Mouse (Mus musculus) spleen, adult 2 months (tissue): ENCODE results near the gene Memo1. TPM values are rescaled to one million over a fixed set of nuclear protein-coding genes. Genes with fewer than 3 reads are reported as not detected.
A peak's percentile ranks its signal among the peaks of the same experiment; 100 is the strongest.
"Not testable (repeated sequence)": the region's sequence is repeated elsewhere in the genome, so short reads cannot be mapped to it uniquely, and the experiment has no call there.

ENCODE experiments used
- DNase-seq, 2 experiments: peaks; one replicate each; pipeline versions ENCODE4 v3.0.0 to v3.0.0-alpha.2; 2012 to 2021; ENCODE audit warnings: low spot score in 2 of 2, low read depth in 1 of 2
- H3K27ac ChIP-seq: fragments of 200-500 bp; 2 replicates; pipeline ENCODE4 v1.5.1; 2012; ENCODE audit warnings: low read length, inconsistent platforms; ENCODE audit not compliant: insufficient read depth
- H3K27me3 ChIP-seq: fragments of 200-500 bp; 2 replicates; pipeline ENCODE4 v1.6.1; 2012; ENCODE audit warnings: mild to moderate bottlenecking, moderate library complexity, low read length, inconsistent platforms; ENCODE audit not compliant: control insufficient read depth, insufficient read depth
- H3K36me3 ChIP-seq: fragments of 200-500 bp; 2 replicates; pipeline ENCODE4 v1.6.1; 2012; ENCODE audit warnings: mild to moderate bottlenecking, low read length, inconsistent platforms; ENCODE audit not compliant: control insufficient read depth, insufficient read depth
- H3K4me1 ChIP-seq: fragments of 200-500 bp; 2 replicates; pipeline ENCODE4 v1.6.1; 2011; ENCODE audit warnings: inconsistent platforms; ENCODE audit not compliant: control insufficient read depth, insufficient read depth, insufficient read length
- H3K4me3 ChIP-seq: fragments of 200-500 bp; 2 replicates; pipeline ENCODE4 v1.5.1; 2011; ENCODE audit warnings: mild to moderate bottlenecking, inconsistent platforms; ENCODE audit not compliant: insufficient read depth, insufficient read length; ENCODE audit errors: extremely low read depth
- CTCF ChIP-seq: fragments of 200-500 bp; IDR thresholded peaks from 2 replicates; pipeline ENCODE4 v1.5.1; 2011; ENCODE audit warnings: mild to moderate bottlenecking, inconsistent platforms; ENCODE audit not compliant: insufficient read depth, insufficient read length, insufficient replicate concordance; ENCODE audit errors: extremely low read depth
- POLR2A ChIP-seq: fragments of 200-500 bp; IDR thresholded peaks from 2 replicates; pipeline ENCODE4 v1.6.1; 2011; ENCODE audit warnings: low read depth, low read length, inconsistent platforms
- WGBS: fragments of 180-500 bp; shearing (Covaris S2); methylation state at CpG from one replicate; pipeline ENCODE4 v1.1.7; 2018; 5-methylcytosine and 5-hydroxymethylcytosine counted together
- polyA plus RNA-seq: library from polyadenylated mRNA; depleted of rRNA; stranded (reverse); fragments of >200 nt; gene quantifications from 2 replicates; pipeline ENCODE4 v1.2.3, GENCODE M21; 2012

The Memo1 gene
- polyA plus RNA-seq, 1 experiment = 35.4 TPM

GRCm38 (mm10) chr17:74305616-74306015 lies 10.3 kb upstream of the Memo1 start:
- no peak for DNase-seq
- Histone ChIP-seq H3K36me3 (peaks cover 15% of the 10 kb centered on the region), H3K4me3 (no peak overlapping the region), H3K27me3 (no peaks in the 10 kb centered on the region), H3K27ac (no peak overlapping the region), H3K4me1 (no peaks in the 10 kb centered on the region)
- WGBS = 90% methylated on average over 4 of the region's 4 CpGs
- no peak for TF ChIP-seq POLR2A
- no peak for TF ChIP-seq CTCF

GRCm38 (mm10) chr17:74304060-74304459 lies 8.7 kb upstream of the Memo1 start:
- Histone ChIP-seq H3K27ac (no peak overlapping the region), H3K4me3 (no peak overlapping the region), H3K27me3 (no peaks in the 10 kb centered on the region), H3K36me3 (peaks cover 15% of the 10 kb centered on the region), H3K4me1 (no peaks in the 10 kb centered on the region)
- TF ChIP-seq CTCF = no peak
- no peak for TF ChIP-seq POLR2A
- DNase-seq = no peak
- WGBS = 86% methylated on average over 4 of the region's 4 CpGs

- no peak overlapping the region for H3K4me3 ChIP-seq
- WGBS = 95% methylated on average over 5 of the region's 5 CpGs
- H3K36me3 ChIP-seq = peaks cover 8% of the 10 kb centered on the region
- no peak for DNase-seq
- TF ChIP-seq POLR2A = no peak
- no peak for TF ChIP-seq CTCF
- H3K4me1 ChIP-seq = no peaks in the 10 kb centered on the region; the same call in 1 of the 2 replicates
- H3K27me3 ChIP-seq = no peaks in the 10 kb centered on the region
- no peak overlapping the region for H3K27ac ChIP-seq
These were observed 4.8 kb upstream of the Memo1 start for GRCm38 (mm10) chr17:74300089-74300488.

GRCm38 (mm10) chr17:74296991-74297390 lies 1.7 kb upstream of the Memo1 start:
- DNase-seq, H3K4me3 ChIP-seq, H3K27ac ChIP-seq, H3K36me3 ChIP-seq, H3K4me1 ChIP-seq, H3K27me3 ChIP-seq: not testable (repeated sequence)
- 92% methylated on average over 5 of the region's 5 CpGs for WGBS

GRCm38 (mm10) chr17:74296076-74296823 lies 929 bp upstream of the Memo1 start:
- 50% methylated on average over 11 of the region's 11 CpGs for WGBS
- Histone ChIP-seq H3K27ac (no peak overlapping the region), H3K4me1 (no peaks in the 10 kb centered on the region; the same call in none of the 2 replicates), H3K4me3 (peak overlapping the region; percentile 98; the same call in 1 of the 2 replicates), H3K27me3 (no peaks in the 10 kb centered on the region), H3K36me3 (peaks cover 2% of the 10 kb centered on the region)
- TF ChIP-seq POLR2A = no peak
- TF ChIP-seq CTCF = no peak
- no peak for DNase-seq

GRCm38 (mm10) chr17:74294426-74295025 lies 795 bp downstream of the Memo1 start:
- H3K4me1 ChIP-seq = no peaks in the 10 kb centered on the region; the same call in none of the 2 replicates
- peak overlapping the region; percentile 86 for H3K27ac ChIP-seq
- H3K36me3 ChIP-seq = peaks cover 1% of the 10 kb centered on the region; the same call in 1 of the 2 replicates
- TF ChIP-seq CTCF (no peak), POLR2A (no peak)
- DNase-seq = peak; percentile 34 to 82
- no peaks in the 10 kb centered on the region for H3K27me3 ChIP-seq
- H3K4me3 ChIP-seq = peak overlapping the region; percentile 100
- WGBS = 1% methylated on average over 63 of the region's 80 CpGs
